Mouse (Mus musculus): Measurements from ENCODE around the gene Rbm19. TPM values are rescaled to one million over a fixed set of nuclear protein-coding genes. Genes with fewer than 3 reads are reported as not detected.

The Rbm19 gene
- polyA plus RNA-seq, 1 experiment from 2014 or later, result 15.6 TPM

GRCm38 (mm10) chr5:120143941-120144340 is 27.7 kb downstream of the Rbm19 start:
- no peak overlapping the region for H3K4me3 ChIP-seq (ENCODE audit: control insufficient read depth in 1 of 2, insufficient read depth in 1 of 2, low read depth in 1 of 2, low read length in 2 of 2)
- H3K36me3 ChIP-seq (ENCODE audit: control insufficient read depth, insufficient read depth, low read length), result peaks cover 47% of the 10 kb centered on the region
- ATAC-seq (ENCODE audit: insufficient number of reproducible peaks, insufficient read depth, low FRiP score, low read depth), result no peak
- no peaks in the 10 kb centered on the region for H3K27me3 ChIP-seq (ENCODE audit: control insufficient read depth, insufficient read depth, low read length)
- peaks cover 0 to 3% of the 10 kb centered on the region in 2 experiments; a peak in 1 of 4 replicates for H3K4me1 ChIP-seq (ENCODE audit: control insufficient read depth in 2 of 2, insufficient read depth in 2 of 2, low read length in 2 of 2)
- H3K4me2 ChIP-seq (ENCODE audit: low read length), result no peak overlapping the region
- H3K27ac ChIP-seq (replicated peaks in 1 of 2; ENCODE audit: control insufficient read depth in 1 of 2, insufficient read depth in 1 of 2, low read depth in 2 of 2, low read length in 2 of 2), result no peak overlapping the region
- no peaks in the 10 kb centered on the region for H3K9me3 ChIP-seq (ENCODE audit: control insufficient read depth, low read length)
- WGBS, result 57% methylated on average over 7 of the region's 7 CpGs
- H3K9ac ChIP-seq (ENCODE audit: low read length), result no peak overlapping the region

DNA sequence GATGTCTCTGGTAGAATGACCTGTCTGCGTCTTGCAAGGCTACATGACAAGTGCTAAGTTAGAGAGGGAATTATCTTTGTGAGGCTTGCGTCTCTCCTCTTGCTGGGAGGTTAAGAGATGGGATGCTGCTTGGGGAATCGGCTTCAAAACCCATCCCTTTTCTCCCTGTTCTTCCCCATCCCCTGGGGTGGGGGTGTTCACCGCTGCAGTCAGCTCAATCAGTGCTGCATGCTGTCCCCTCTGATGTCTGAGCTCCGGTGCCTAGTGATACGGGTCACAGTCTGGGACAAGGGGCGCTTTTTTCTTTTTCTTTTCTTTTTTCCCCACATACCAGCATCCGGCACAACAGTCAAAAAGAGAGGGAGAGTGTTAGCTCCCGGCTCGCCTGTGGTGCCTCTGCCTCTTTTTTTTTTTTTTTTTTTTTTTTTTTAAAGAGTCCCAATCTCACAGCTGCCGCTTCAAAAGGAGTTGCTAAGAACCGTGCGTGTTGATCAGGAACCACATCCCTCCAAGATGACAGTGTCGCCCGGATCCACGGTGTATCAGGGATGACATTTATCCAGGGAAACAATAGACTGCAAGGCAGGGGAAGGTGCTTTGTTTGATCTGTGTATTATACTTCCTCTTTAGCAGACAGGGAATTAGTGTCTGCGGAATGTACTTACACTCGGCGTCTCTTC is 29.2 kb downstream of the Rbm19 start:
- Histone ChIP-seq H3K27me3 (ENCODE audit: control insufficient read depth, insufficient read depth, low read length) (no peaks in the 10 kb centered on the region), H3K27ac (replicated peaks in 1 of 2; ENCODE audit: control insufficient read depth in 1 of 2, insufficient read depth in 1 of 2, low read depth in 2 of 2, low read length in 2 of 2) (no peak overlapping the region), H3K4me3 (ENCODE audit: control insufficient read depth in 1 of 2, insufficient read depth in 1 of 2, low read depth in 1 of 2, low read length in 2 of 2) (no peak overlapping the region), H3K9ac (ENCODE audit: low read length) (no peak overlapping the region), H3K9me3 (ENCODE audit: control insufficient read depth, low read length) (no peaks in the 10 kb centered on the region), H3K36me3 (ENCODE audit: control insufficient read depth, insufficient read depth, low read length) (peaks cover 52% of the 10 kb centered on the region), H3K4me1 (ENCODE audit: control insufficient read depth in 2 of 2, insufficient read depth in 2 of 2, low read length in 2 of 2) (peaks cover 0 to 2% of the 10 kb centered on the region in 2 experiments; a peak in 1 of 4 replicates), H3K4me2 (ENCODE audit: low read length) (no peak overlapping the region)
- ATAC-seq (ENCODE audit: insufficient number of reproducible peaks, insufficient read depth, low FRiP score, low read depth), result no peak
- 80% methylated on average over 19 of the region's 19 CpGs for WGBS

GRCm38 (mm10) chr5:120146051-120146385 is 29.8 kb downstream of the Rbm19 start:
- Histone ChIP-seq H3K9me3 (ENCODE audit: control insufficient read depth, low read length) (no peaks in the 10 kb centered on the region), H3K4me2 (ENCODE audit: low read length) (no peak overlapping the region), H3K4me1 (ENCODE audit: control insufficient read depth in 2 of 2, insufficient read depth in 2 of 2, low read length in 2 of 2) (peaks cover 0 to 2% of the 10 kb centered on the region in 2 experiments; a peak in 1 of 4 replicates), H3K27ac (replicated peaks in 1 of 2; ENCODE audit: control insufficient read depth in 1 of 2, insufficient read depth in 1 of 2, low read depth in 2 of 2, low read length in 2 of 2) (no peak overlapping the region), H3K4me3 (ENCODE audit: control insufficient read depth in 1 of 2, insufficient read depth in 1 of 2, low read depth in 1 of 2, low read length in 2 of 2) (no peak overlapping the region), H3K27me3 (ENCODE audit: control insufficient read depth, insufficient read depth, low read length) (no peaks in the 10 kb centered on the region), H3K9ac (ENCODE audit: low read length) (no peak overlapping the region), H3K36me3 (ENCODE audit: control insufficient read depth, insufficient read depth, low read length) (peaks cover 51% of the 10 kb centered on the region)
- 50% methylated on average over 11 of the region's 11 CpGs for WGBS
- no peak for ATAC-seq (ENCODE audit: insufficient number of reproducible peaks, insufficient read depth, low FRiP score, low read depth)

DNA sequence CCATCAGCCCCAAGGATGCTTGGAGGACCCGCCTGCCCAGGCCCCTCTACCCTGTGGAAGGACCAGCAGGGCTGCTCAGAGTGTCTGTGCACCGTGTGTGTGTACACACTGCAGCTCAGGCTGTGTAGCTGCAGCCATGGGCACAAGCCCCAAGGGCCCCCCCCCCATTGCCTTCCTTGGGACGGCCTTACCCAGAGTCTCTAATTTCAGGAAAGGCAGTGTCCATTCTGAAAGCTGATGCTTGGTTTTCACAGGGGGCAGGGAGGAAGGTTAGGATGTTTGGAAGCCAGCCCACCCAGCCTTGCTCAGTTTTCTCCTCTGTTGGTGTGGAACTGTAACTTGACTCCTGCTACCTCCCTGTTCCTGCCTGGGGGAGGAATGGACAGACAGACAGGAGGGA is 30.6 kb downstream of the Rbm19 start:
- Histone ChIP-seq H3K36me3 (ENCODE audit: control insufficient read depth, insufficient read depth, low read length) (peaks cover 49% of the 10 kb centered on the region), H3K4me3 (ENCODE audit: control insufficient read depth in 1 of 2, insufficient read depth in 1 of 2, low read depth in 1 of 2, low read length in 2 of 2) (no peak overlapping the region), H3K27ac (replicated peaks in 1 of 2; ENCODE audit: control insufficient read depth in 1 of 2, insufficient read depth in 1 of 2, low read depth in 2 of 2, low read length in 2 of 2) (no peak overlapping the region), H3K9ac (ENCODE audit: low read length) (no peak overlapping the region), H3K27me3 (ENCODE audit: control insufficient read depth, insufficient read depth, low read length) (no peaks in the 10 kb centered on the region), H3K4me1 (ENCODE audit: control insufficient read depth in 2 of 2, insufficient read depth in 2 of 2, low read length in 2 of 2) (peaks cover 0 to 2% of the 10 kb centered on the region in 2 experiments; a peak in 1 of 4 replicates), H3K9me3 (ENCODE audit: control insufficient read depth, low read length) (no peaks in the 10 kb centered on the region), H3K4me2 (ENCODE audit: low read length) (no peak overlapping the region)
- 81% methylated on average over 3 of the region's 3 CpGs for WGBS
- no peak for ATAC-seq (ENCODE audit: insufficient number of reproducible peaks, insufficient read depth, low FRiP score, low read depth)

GRCm38 (mm10) chr5:120148246-120148645 is 32.0 kb downstream of the Rbm19 start:
- no peaks in the 10 kb centered on the region for H3K9me3 ChIP-seq (ENCODE audit: control insufficient read depth, low read length)
- H3K9ac ChIP-seq (ENCODE audit: low read length), result no peak overlapping the region
- 85% methylated on average over 9 of the region's 9 CpGs for WGBS
- H3K4me2 ChIP-seq (ENCODE audit: low read length), result no peak overlapping the region
- H3K27ac ChIP-seq (replicated peaks in 1 of 2; ENCODE audit: control insufficient read depth in 1 of 2, insufficient read depth in 1 of 2, low read depth in 2 of 2, low read length in 2 of 2), result no peak overlapping the region
- H3K36me3 ChIP-seq (ENCODE audit: control insufficient read depth, insufficient read depth, low read length), result peaks cover 53% of the 10 kb centered on the region
- no peaks in the 10 kb centered on the region for H3K27me3 ChIP-seq (ENCODE audit: control insufficient read depth, insufficient read depth, low read length)
- peaks cover 0 to 1% of the 10 kb centered on the region in 2 experiments; a peak in 1 of 4 replicates for H3K4me1 ChIP-seq (ENCODE audit: control insufficient read depth in 2 of 2, insufficient read depth in 2 of 2, low read length in 2 of 2)
- no peak for ATAC-seq (ENCODE audit: insufficient number of reproducible peaks, insufficient read depth, low FRiP score, low read depth)
- H3K4me3 ChIP-seq (ENCODE audit: control insufficient read depth in 1 of 2, insufficient read depth in 1 of 2, low read depth in 1 of 2, low read length in 2 of 2), result no peak overlapping the region

- no peak overlapping the region for H3K4me2 ChIP-seq (ENCODE audit: low read length)
- no peak overlapping the region for H3K4me3 ChIP-seq (ENCODE audit: control insufficient read depth in 1 of 2, insufficient read depth in 1 of 2, low read depth in 1 of 2, low read length in 2 of 2)
- H3K9me3 ChIP-seq (ENCODE audit: control insufficient read depth, low read length), result no peaks in the 10 kb centered on the region
- no peak for ATAC-seq (ENCODE audit: insufficient number of reproducible peaks, insufficient read depth, low FRiP score, low read depth)
- H3K4me1 ChIP-seq (ENCODE audit: control insufficient read depth in 2 of 2, insufficient read depth in 2 of 2, low read length in 2 of 2), result peaks cover 2 to 3% of the 10 kb centered on the region in 2 experiments; a peak in 3 of 4 replicates
- H3K36me3 ChIP-seq (ENCODE audit: control insufficient read depth, insufficient read depth, low read length), result peaks cover 34% of the 10 kb centered on the region
- no peak overlapping the region for H3K9ac ChIP-seq (ENCODE audit: low read length)
- H3K27ac ChIP-seq (replicated peaks in 1 of 2; ENCODE audit: control insufficient read depth in 1 of 2, insufficient read depth in 1 of 2, low read depth in 2 of 2, low read length in 2 of 2), result no peak overlapping the region
- H3K27me3 ChIP-seq (ENCODE audit: control insufficient read depth, insufficient read depth, low read length), result no peaks in the 10 kb centered on the region
- WGBS, result 81% methylated on average over 4 of the region's 4 CpGs
These were observed 34.9 kb downstream of the Rbm19 start for GRCm38 (mm10) chr5:120151145-120151544.

DNA sequence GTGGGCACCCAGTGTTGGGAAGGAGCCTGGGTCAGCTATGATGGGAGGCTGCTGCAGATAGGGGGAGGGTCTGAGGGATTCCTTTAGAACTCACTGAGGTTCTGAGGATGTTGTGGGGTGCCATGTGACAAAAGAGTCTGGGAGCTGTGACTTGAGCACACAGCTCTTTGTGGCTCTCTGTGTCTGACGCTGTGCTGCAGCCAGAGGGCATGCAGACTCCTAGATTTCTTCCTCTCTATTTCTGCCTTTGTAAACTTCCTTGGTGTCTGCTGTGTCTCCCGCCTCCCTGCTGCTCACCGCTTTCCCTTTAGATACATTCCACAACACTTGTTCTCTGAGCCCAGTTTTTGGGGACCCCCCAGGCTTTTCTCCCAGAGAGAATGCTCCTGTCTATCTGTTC is 36.9 kb downstream of the Rbm19 start:
- Histone ChIP-seq H3K36me3 (ENCODE audit: control insufficient read depth, insufficient read depth, low read length) (peaks cover 30% of the 10 kb centered on the region), H3K4me1 (ENCODE audit: control insufficient read depth in 2 of 2, insufficient read depth in 2 of 2, low read length in 2 of 2) (peaks cover 8 to 10% of the 10 kb centered on the region in 2 experiments; a peak in 3 of 4 replicates), H3K9me3 (ENCODE audit: control insufficient read depth, low read length) (no peaks in the 10 kb centered on the region), H3K27ac (replicated peaks in 1 of 2; ENCODE audit: control insufficient read depth in 1 of 2, insufficient read depth in 1 of 2, low read depth in 2 of 2, low read length in 2 of 2) (no peak overlapping the region), H3K4me2 (ENCODE audit: low read length) (no peak overlapping the region), H3K27me3 (ENCODE audit: control insufficient read depth, insufficient read depth, low read length) (no peaks in the 10 kb centered on the region), H3K4me3 (ENCODE audit: control insufficient read depth in 1 of 2, insufficient read depth in 1 of 2, low read depth in 1 of 2, low read length in 2 of 2) (no peak overlapping the region), H3K9ac (ENCODE audit: low read length) (no peak overlapping the region)
- no peak for ATAC-seq (ENCODE audit: insufficient number of reproducible peaks, insufficient read depth, low FRiP score, low read depth)
- 85% methylated on average over 3 of the region's 3 CpGs for WGBS

DNA sequence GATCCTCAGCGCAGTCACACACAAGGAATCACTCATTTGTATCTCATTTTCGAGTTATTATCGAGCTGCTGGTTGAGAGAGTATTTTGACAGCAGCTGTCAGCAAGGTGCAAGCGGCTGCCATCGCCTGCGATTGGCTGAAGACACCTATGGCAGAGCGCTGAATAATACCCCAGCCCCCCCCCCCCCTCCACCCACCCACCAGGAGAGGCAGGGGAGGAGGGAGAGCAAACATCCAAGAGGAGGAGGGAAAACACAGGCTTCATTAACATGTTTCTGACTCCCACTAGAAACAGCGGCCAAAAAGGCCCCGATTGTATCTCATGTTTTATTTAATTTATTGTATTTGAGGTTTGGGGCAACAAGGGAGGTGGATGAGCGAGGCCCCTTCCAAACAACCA is 39.4 kb downstream of the Rbm19 start:
- no peak for ATAC-seq (ENCODE audit: insufficient number of reproducible peaks, insufficient read depth, low FRiP score, low read depth)
- Histone ChIP-seq H3K4me2 (ENCODE audit: low read length) (no peak overlapping the region), H3K9me3 (ENCODE audit: control insufficient read depth, low read length) (no peaks in the 10 kb centered on the region), H3K4me3 (ENCODE audit: control insufficient read depth in 1 of 2, insufficient read depth in 1 of 2, low read depth in 1 of 2, low read length in 2 of 2) (no peak overlapping the region), H3K36me3 (ENCODE audit: control insufficient read depth, insufficient read depth, low read length) (peaks cover 18% of the 10 kb centered on the region; the same call in 1 of the 2 replicates), H3K9ac (ENCODE audit: low read length) (no peak overlapping the region), H3K4me1 (ENCODE audit: control insufficient read depth in 2 of 2, insufficient read depth in 2 of 2, low read length in 2 of 2) (peaks cover 10 to 15% of the 10 kb centered on the region in 2 experiments; a peak in 3 of 4 replicates), H3K27me3 (ENCODE audit: control insufficient read depth, insufficient read depth, low read length) (no peaks in the 10 kb centered on the region), H3K27ac (replicated peaks in 1 of 2; ENCODE audit: control insufficient read depth in 1 of 2, insufficient read depth in 1 of 2, low read depth in 2 of 2, low read length in 2 of 2) (0 out of 4 replicates have a peak overlapping the region, but pooled peaks of 1 of the 2 experiments have one; percentile 14)
- WGBS, result 75% methylated on average over 10 of the region's 10 CpGs
